Mouse (Mus musculus): ENCODE results near the gene H2afy. TPM values are rescaled to one million over a fixed set of nuclear protein-coding genes. Genes with fewer than 3 reads are reported as not detected.

H2afy gene
- total RNA-seq, 2 experiments from 2014 or later: 754 to 1,537 TPM

DNA sequence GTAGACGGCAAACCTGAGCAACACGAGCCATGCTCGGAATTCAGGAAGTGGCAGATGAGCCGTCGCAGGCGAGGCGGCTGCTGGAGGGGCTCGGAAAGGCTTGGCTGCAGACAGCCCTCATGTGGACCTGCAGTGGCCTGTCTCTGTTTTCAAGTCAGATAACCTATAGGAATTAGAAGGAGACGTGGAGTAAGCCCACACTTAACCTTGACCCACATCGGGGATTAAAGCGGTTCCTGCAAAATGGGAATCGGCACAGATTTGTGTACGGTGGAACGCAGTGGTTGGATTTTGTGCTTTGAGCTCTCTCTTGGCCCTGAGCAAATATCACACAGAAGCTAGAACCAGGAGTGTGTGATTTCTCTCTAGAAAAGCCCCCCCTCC lies 111.1 kb downstream of the H2afy start:
- no peak for ATAC-seq (replicated peaks; ENCODE audit: poor library complexity)

DNA sequence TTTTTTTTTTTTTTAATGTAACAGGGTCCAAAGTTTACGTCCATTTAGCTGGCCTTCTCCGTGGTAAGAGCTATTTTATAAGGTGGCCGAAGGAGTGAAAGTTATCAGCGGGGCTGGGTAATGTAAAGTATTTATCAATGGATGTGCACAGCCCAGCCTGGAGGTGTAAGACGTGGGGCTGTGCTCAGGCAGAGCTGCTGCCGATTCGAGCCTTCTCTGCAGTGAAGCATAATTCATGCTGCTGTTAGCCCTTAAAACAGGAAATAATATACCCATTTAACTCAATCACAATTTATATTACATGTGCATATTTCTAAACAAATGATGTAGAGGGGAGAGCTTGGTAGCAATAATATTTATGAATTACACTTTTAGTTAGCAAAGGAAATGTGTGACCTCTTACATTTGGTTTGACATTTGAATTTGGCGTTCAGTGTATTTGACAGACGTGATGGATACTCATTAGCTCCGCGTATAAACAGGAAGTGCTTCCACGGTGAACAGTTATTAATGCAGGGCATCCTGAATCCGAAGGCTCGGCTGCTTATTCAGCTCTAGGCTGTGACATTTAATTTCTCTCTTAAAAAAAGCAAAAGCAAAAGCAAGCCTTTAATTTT lies 111.6 kb downstream of the H2afy start:
- no peak for ATAC-seq (replicated peaks; ENCODE audit: poor library complexity)

Other genes starting within 250 kb of the H2afy start
- gene Tifab, start 42.5 kb upstream of the H2afy start, total RNA-seq (2015): 81.5 and 82.6 TPM in 2 replicates
- 99.3 and 113 TPM in 2 replicates for gene Tifab, start 42.5 kb upstream of the H2afy start, total RNA-seq (2017)
- not detected in 2 replicates for gene Neurog1, start 115.8 kb upstream of the H2afy start, total RNA-seq (2015)
- gene Neurog1, start 115.8 kb upstream of the H2afy start, total RNA-seq (2017): not detected in 2 replicates
- not detected in 2 replicates for gene Cxcl14, start 160.2 kb upstream of the H2afy start, total RNA-seq (2015)
- gene Cxcl14, start 160.2 kb upstream of the H2afy start, total RNA-seq (2017): not detected in 2 replicates

Data from megakaryocyte progenitor cell, adult 5-6 weeks (primary cell).